ENCODE assay signal across 11 mouse cellular contexts in genomic region chr16:29684111-29684510, GRCm38 (mm10).
DNase-seq lines count a peak whose midpoint lies in the region; ATAC-seq and TF ChIP-seq lines count a peak whose summit lies in the region.
"Had no signal": no experiment of that assay in that cellular context is flagged by ENCODE, and none has a peak within 500 bp of the region (broad histone marks: within the 10 kb centered on the region; RNA-seq: fewer than 3 reads in every experiment).

No protein-coding gene starts in this region.

- H3K4me1 ChIP-seq in lung, embryonic 14.5 days (ENCODE audit: insufficient read depth) = peaks cover 7% of the 10 kb centered on the region
- 0 out of 2 replicates have a peak, but pooled peaks cover 3% of the 10 kb centered on the region for H3K4me1 ChIP-seq in lung, adult 2 months (ENCODE audit: control insufficient read depth, insufficient read depth, low read length)
- peaks cover 95% of the 10 kb centered on the region for H3K4me1 ChIP-seq in E14TG2a.4 (replicated peaks; ENCODE audit: low read depth, low read length)
- peaks cover 9% of the 10 kb centered on the region for H3K4me1 ChIP-seq in ES-Bruce4 (ENCODE audit: control insufficient read depth, insufficient read depth, low read length)
- peaks cover 5% of the 10 kb centered on the region; the same call in 1 of the 2 replicates for H3K4me1 ChIP-seq in forebrain, postnatal 0 days (ENCODE audit: insufficient read depth)

- no peak for TF ChIP-seq POLR2A in lung, adult 2 months (IDR thresholded peaks at IDR 0.05; ENCODE audit: borderline replicate concordance, extremely low read depth, low read depth, low read length)
- no peak for TF ChIP-seq POLR2A in ES-Bruce4 (IDR thresholded peaks at IDR 0.05; ENCODE audit: insufficient read depth, low read length)

- DNase-seq in lung, embryonic 14.5 days = no peak
- no peak for DNase-seq in lung, adult 2 months
- DNase-seq in forebrain, postnatal 0 days = peak; percentile 24
- DNase-seq in gastrocnemius, postnatal 4 days (ENCODE audit: low spot score in 2 of 2) = no peak
- DNase-seq in gastrocnemius, adult 2 months = no peak
- DNase-seq: cerebellum, adult 11 months; cerebellum, postnatal 25 days; gastrocnemius, postnatal 10 days had no signal

- WGBS in lung, embryonic 14.5 days = 49% methylated on average over 2 of the region's 2 CpGs
- WGBS in lung, adult 2 months = 58% methylated on average over 2 of the region's 2 CpGs
- 24% methylated on average over 2 of the region's 2 CpGs for WGBS in forebrain, postnatal 0 days

- no peak for TF ChIP-seq CTCF in lung, embryonic 14.5 days (IDR thresholded peaks at IDR 0.05; ENCODE audit: low read depth)
- no peak for TF ChIP-seq CTCF in lung, adult 2 months (IDR thresholded peaks at IDR 0.05; ENCODE audit: insufficient read depth, low read length)
- TF ChIP-seq CTCF in E14TG2a.4 (conservative IDR thresholded peaks at IDR 0.05; ENCODE audit: low read length) (no peak), ES-Bruce4 (IDR thresholded peaks at IDR 0.05; ENCODE audit: low read depth, low read length) (no peak)
- TF ChIP-seq CTCF in forebrain, postnatal 0 days (IDR thresholded peaks at IDR 0.05; ENCODE audit: low read depth) = no peak
- TF ChIP-seq CTCF in gastrocnemius, adult 2 months (IDR thresholded peaks at IDR 0.05) = no peak

- ATAC-seq in lung, embryonic 14.5 days (ENCODE audit: insufficient read depth) = no peak
- ATAC-seq in forebrain, postnatal 0 days = no peak; the same call in 1 of the 2 replicates
- ATAC-seq: CD4-positive, CD25-positive, alpha-beta regulatory T cell, adult 4 months had no signal

- H3K4me2 ChIP-seq in lung, embryonic 14.5 days = no peak overlapping the region
- H3K4me2 ChIP-seq in forebrain, postnatal 0 days (ENCODE audit: low read depth) = 0 out of 2 replicates have a peak overlapping the region, but pooled peaks have one; percentile 40

- no peak overlapping the region for H3K4me3 ChIP-seq in lung, embryonic 14.5 days (ENCODE audit: low read depth, low read length)
- no peak overlapping the region for H3K4me3 ChIP-seq in lung, adult 2 months (replicated peaks; ENCODE audit: extremely low read depth, low read depth, low read length)
- H3K4me3 ChIP-seq in E14TG2a.4 (replicated peaks; ENCODE audit: low read length) (peak overlapping the region; percentile 75), ES-Bruce4 (ENCODE audit: low read depth, low read length) (peak overlapping the region; percentile 26)
- H3K4me3 ChIP-seq in forebrain, postnatal 0 days (ENCODE audit: low read depth, low read length) = no peak overlapping the region
- H3K4me3 ChIP-seq in gastrocnemius, adult 2 months = no peak overlapping the region

- H3K27me3 ChIP-seq in lung, embryonic 14.5 days (ENCODE audit: insufficient read depth, low read length) = no peaks in the 10 kb centered on the region
- H3K27me3 ChIP-seq in E14TG2a.4 (ENCODE audit: insufficient read depth, low read length) (no peaks in the 10 kb centered on the region), ES-Bruce4 (ENCODE audit: control insufficient read depth, insufficient read depth, low read length, poor library complexity, severe bottlenecking) (no peaks in the 10 kb centered on the region)
- no peaks in the 10 kb centered on the region for H3K27me3 ChIP-seq in forebrain, postnatal 0 days (ENCODE audit: insufficient read depth, low read length)

- intact Hi-C loops in gastrocnemius, adult 2 months (cut with DNase I) = no loop called here

- H3K27ac ChIP-seq in lung, embryonic 14.5 days (ENCODE audit: low read depth) = peak overlapping the region; percentile 70
- H3K27ac ChIP-seq in ES-Bruce4 (ENCODE audit: insufficient read depth, low read length) = peak overlapping the region; percentile 94
- H3K27ac ChIP-seq in forebrain, postnatal 0 days (ENCODE audit: low read depth, low read length) = no peak overlapping the region
- no peak overlapping the region for H3K27ac ChIP-seq in gastrocnemius, adult 2 months

- TF ChIP-seq EP300 in ES-Bruce4 (IDR thresholded peaks at IDR 0.05; ENCODE audit: insufficient read depth, low read depth, low read length) = no peak

- no peaks in the 10 kb centered on the region for H3K9me3 ChIP-seq in lung, embryonic 14.5 days (ENCODE audit: low read depth, low read length)
- H3K9me3 ChIP-seq in E14TG2a.4 (ENCODE audit: low read length) (no peaks in the 10 kb centered on the region), ES-Bruce4 (replicated peaks; ENCODE audit: control insufficient read depth, insufficient read depth, low read length, poor library complexity, severe bottlenecking) (no peaks in the 10 kb centered on the region)
- H3K9me3 ChIP-seq in forebrain, postnatal 0 days (ENCODE audit: low read length) = no peaks in the 10 kb centered on the region

- no peak overlapping the region for H3K9ac ChIP-seq in lung, embryonic 14.5 days
- H3K9ac ChIP-seq in ES-Bruce4 (ENCODE audit: low read depth, poor library complexity, severe bottlenecking) = peak overlapping the region; percentile 50
- no peak overlapping the region for H3K9ac ChIP-seq in forebrain, postnatal 0 days

- no peaks in the 10 kb centered on the region for H3K36me3 ChIP-seq in lung, embryonic 14.5 days (ENCODE audit: insufficient read depth)
- H3K36me3 ChIP-seq in E14TG2a.4 (ENCODE audit: insufficient read depth, low read length) = no peaks in the 10 kb centered on the region
- H3K36me3 ChIP-seq in ES-Bruce4 (ENCODE audit: control insufficient read depth, insufficient read depth, low read length, poor library complexity, severe bottlenecking) = no peaks in the 10 kb centered on the region
- H3K36me3 ChIP-seq in forebrain, postnatal 0 days (ENCODE audit: insufficient read depth) = no peaks in the 10 kb centered on the region

Comparison
In these comparisons a context has a peak if more than half of its experiments do, and no peak if none do; other contexts are left out.
1. H3K27ac ChIP-seq: peak in lung, embryonic 14.5 days (single experiment) and ES-Bruce4 (single experiment); none in forebrain, postnatal 0 days (single experiment) and gastrocnemius, adult 2 months (single experiment).
2. H3K4me3 ChIP-seq: peak in E14TG2a.4 (single experiment) and ES-Bruce4 (single experiment); none in lung, embryonic 14.5 days (single experiment), lung, adult 2 months (single experiment), forebrain, postnatal 0 days (single experiment) and gastrocnemius, adult 2 months (single experiment).